Mouse (Mus musculus): ENCODE results near the gene Creb3l1. TPM values are rescaled to one million over a fixed set of nuclear protein-coding genes. Genes with fewer than 3 reads are reported as not detected.

Gene Creb3l1
- total RNA-seq, 2 experiments from 2014 or later = 3.2 to 3.6 TPM

GRCm38 (mm10) chr2:91953825-91954224, 70.5 kb downstream of the Creb3l1 start:
- TF ChIP-seq CTCF (conservative IDR thresholded peaks at IDR 0.05) = 0 out of 2 replicates have a peak, but pooled peaks have one; percentile 18
- Histone ChIP-seq H3K27ac (peak overlapping the region; percentile 89), H3K4me3 (no peak overlapping the region; the same call in 1 of the 2 replicates)
- DNase-seq (ENCODE audit: low spot score in 2 of 2) = no peak

- peak overlapping the region; percentile 37 for H3K4me3 ChIP-seq
- DNase-seq (ENCODE audit: low spot score in 2 of 2) = peak in 1 of 2 experiments; percentile 51
- no peak for TF ChIP-seq CTCF (conservative IDR thresholded peaks at IDR 0.05)
Measured at GRCm38 (mm10) chr2:91950275-91951085, 73.8 kb downstream of the Creb3l1 start.

GRCm38 (mm10) chr2:91949411-91950274, 74.7 kb downstream of the Creb3l1 start:
- TF ChIP-seq CTCF (conservative IDR thresholded peaks at IDR 0.05) = no peak
- peak overlapping the region; percentile 37 for H3K4me3 ChIP-seq
- H3K27ac ChIP-seq = peak overlapping the region; percentile 93
- DNase-seq (ENCODE audit: low spot score in 2 of 2) = no peak

More at GRCm38 (mm10) chr2:91950275-91951085, 73.8 kb downstream of the Creb3l1 start:
- peak overlapping the region; percentile 93 for H3K27ac ChIP-seq

- Histone ChIP-seq H3K27ac (peak overlapping the region; percentile 93), H3K4me3 (no peak overlapping the region)
- TF ChIP-seq CTCF (conservative IDR thresholded peaks at IDR 0.05) = no peak
- DNase-seq (ENCODE audit: low spot score in 2 of 2) = no peak
Measured at GRCm38 (mm10) chr2:91948792-91949241, 75.5 kb downstream of the Creb3l1 start.

- no peak for TF ChIP-seq CTCF (conservative IDR thresholded peaks at IDR 0.05)
- H3K27ac ChIP-seq = peak overlapping the region; percentile 93
Measured at GRCm38 (mm10) chr2:91948151-91948509, 76.2 kb downstream of the Creb3l1 start.

DNA sequence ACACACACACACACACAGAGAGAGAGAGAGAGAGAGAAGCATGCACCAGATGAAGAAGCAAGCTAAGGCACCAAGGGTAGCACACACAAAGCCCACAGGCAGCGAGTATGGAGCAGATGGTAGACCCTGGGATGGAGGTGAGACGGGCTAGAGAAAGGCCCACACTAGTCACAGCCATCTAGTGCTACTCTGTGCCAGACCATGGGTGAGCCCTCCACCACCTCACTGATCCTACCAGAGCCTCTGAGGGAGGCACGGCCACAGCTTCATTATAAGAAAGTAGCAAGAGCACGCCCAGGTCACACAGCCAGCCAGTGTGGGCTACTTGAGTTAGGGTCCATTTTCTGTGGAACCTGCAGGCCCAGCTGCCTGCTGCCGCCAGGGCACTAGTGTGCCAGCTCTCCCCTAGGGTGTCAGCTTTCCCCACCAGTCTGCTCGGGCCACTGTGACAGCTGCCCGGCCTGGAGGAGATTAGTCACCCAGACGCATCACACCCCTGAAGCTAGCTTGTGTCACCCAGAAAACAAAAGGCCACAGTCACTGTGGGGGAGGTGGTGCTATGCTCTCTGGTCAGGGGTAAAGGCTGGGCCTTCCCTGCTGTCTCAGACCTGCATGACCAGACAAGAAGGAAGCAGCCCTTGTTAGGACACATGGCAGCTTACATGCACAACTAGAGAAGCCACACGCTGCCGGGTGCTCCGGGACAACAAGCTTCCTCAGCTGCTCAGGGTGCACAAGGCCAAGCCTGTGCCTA, 76.7 kb downstream of the Creb3l1 start:
- no peak for DNase-seq (ENCODE audit: low spot score in 2 of 2)
- H3K27ac ChIP-seq = peak overlapping the region; percentile 93

More at GRCm38 (mm10) chr2:91948151-91948509, 76.2 kb downstream of the Creb3l1 start:
- peak overlapping the region; percentile 19 for H3K4me3 ChIP-seq
- no peak for DNase-seq (ENCODE audit: low spot score in 2 of 2)

GRCm38 (mm10) chr2:91946836-91947235, 77.5 kb downstream of the Creb3l1 start:
- Histone ChIP-seq H3K4me3 (no peak overlapping the region), H3K27ac (peak overlapping the region; percentile 93)
- DNase-seq (ENCODE audit: low spot score in 2 of 2) = no peak
- no peak for TF ChIP-seq CTCF (conservative IDR thresholded peaks at IDR 0.05)

More for the DNA sequence above, 76.7 kb downstream of the Creb3l1 start:
- H3K4me3 ChIP-seq = peak overlapping the region; percentile 19
- no peak for TF ChIP-seq CTCF (conservative IDR thresholded peaks at IDR 0.05)

GRCm38 (mm10) chr2:91945483-91945882, 78.8 kb downstream of the Creb3l1 start, which contains the start of gene Gm9821:
Gene Gm9821 (plus strand): TSS chr2:91945703.
- H3K27ac ChIP-seq = peak within 1 kb of the TSS; percentile 93
- no peak for TF ChIP-seq CTCF (conservative IDR thresholded peaks at IDR 0.05)
- no peak within 1 kb of the TSS for H3K4me3 ChIP-seq
- DNase-seq (ENCODE audit: low spot score in 2 of 2) = no peak

GRCm38 (mm10) chr2:91944170-91944950, 79.9 kb downstream of the Creb3l1 start:
- Histone ChIP-seq H3K27ac (peak overlapping the region; percentile 93; the same call in 1 of the 2 replicates), H3K4me3 (peak overlapping the region; percentile 12; the same call in 1 of the 2 replicates)
- peak; percentile 90 for TF ChIP-seq CTCF (conservative IDR thresholded peaks at IDR 0.05)
- DNase-seq (ENCODE audit: low spot score in 2 of 2) = peak; percentile 80 to 87

DNA sequence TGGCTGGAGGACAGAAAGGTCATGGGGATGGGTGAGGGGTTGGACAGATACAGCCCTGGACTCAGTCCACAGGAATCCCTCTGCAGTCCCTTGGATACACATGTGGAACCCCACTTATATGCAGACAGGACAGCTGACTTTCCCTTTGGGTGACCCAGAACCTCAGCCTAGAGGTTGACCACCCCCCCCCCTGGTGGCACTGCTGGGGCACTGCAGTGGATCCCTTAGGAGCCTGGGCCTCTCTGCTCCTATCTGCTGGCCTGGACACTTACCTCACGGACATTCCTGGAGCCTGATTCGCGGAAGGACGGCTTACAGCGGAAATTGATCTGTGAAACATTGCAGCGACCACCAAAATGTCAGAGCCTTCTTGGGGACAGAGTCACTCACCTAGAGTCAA, 81.9 kb downstream of the Creb3l1 start:
- no peak overlapping the region for H3K4me3 ChIP-seq
- no peak overlapping the region for H3K27ac ChIP-seq
- DNase-seq (ENCODE audit: low spot score in 2 of 2) = no peak
- peak; percentile 66 for TF ChIP-seq CTCF (conservative IDR thresholded peaks at IDR 0.05)

DNA sequence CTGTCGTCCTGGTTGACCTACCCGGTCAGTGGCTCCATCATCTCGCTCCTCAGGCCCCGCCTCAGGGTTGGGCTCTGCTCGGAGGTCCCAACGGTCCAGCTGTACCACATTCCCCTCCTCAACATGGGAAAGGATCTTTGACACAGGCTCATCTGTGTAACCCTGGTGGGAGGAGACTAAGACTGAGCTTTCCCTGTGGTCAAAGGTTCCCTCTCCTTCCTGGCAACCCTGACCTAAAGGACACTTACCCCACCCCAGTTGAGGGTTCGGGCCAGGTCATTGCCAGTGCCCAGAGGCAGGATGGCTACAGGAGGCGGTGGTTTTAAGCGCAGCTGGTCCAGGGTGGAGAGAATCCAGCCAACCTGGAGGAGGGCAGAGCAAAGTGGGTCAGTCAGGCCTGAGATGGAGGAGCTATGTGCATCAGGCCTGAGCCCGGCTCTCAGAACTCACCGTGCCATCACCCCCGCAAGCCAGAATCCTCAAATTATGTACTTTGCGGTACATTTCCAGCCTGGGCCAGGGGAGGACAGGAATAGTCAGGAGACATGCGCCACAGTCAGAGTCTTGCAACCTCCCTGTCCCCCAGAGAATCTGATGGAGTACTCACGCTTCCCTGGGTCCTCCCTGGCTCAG, 84.9 kb downstream of the Creb3l1 start:
- no peak overlapping the region for H3K4me3 ChIP-seq
- H3K27ac ChIP-seq = no peak overlapping the region
- DNase-seq (ENCODE audit: low spot score in 2 of 2) = no peak

More for the DNA sequence above, 84.9 kb downstream of the Creb3l1 start:
- TF ChIP-seq CTCF (conservative IDR thresholded peaks at IDR 0.05) = no peak
